Mouse (Mus musculus): ENCODE results near the gene App.
A peak's percentile ranks its signal among the peaks of the same experiment; 100 is the strongest.

Gene App

DNA sequence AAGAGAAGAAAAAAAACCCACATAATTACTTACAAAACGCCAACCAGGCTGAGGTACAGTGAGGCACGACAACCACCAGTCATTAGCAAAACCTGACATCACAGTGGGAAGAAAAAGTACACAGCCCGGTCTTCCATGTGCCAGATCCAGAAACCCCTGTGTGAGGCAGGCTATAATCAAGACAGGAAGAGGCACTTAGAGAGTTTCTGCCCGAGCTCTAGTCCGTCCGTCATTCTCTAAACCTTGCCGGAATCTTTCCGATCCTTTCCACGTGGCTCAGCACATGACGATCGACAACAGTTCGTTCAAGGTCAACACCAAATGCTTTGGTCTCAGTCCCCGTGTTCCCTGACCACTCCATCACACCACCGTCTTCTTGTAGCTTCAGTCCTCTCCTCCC, 82.6 kb downstream of the App start:
- DNase-seq (ENCODE audit: extremely low read depth, insufficient read length, low spot score): no peak

GRCm38 (mm10) chr16:85088126-85088525, 85.4 kb downstream of the App start:
- no peak for DNase-seq (ENCODE audit: extremely low read depth, insufficient read length, low spot score)

DNA sequence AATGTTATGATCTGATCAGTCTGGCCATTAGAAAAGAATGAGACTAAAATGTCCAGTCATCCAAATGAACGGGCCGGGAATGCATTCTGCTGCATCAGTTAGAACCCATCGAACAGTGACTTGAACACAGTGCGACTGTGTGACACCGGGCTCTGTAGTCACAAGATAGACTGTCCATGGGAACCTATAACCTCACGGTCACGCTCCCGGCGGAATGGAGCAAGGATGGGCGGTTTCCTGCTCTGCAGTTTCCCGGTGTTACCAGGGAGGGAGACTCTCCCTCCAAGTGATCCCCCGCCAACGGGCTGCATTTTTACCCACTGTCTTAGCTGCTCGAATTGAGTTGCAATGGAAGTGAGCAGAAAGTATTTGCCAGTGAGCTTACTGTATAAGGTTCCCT, 87.3 kb downstream of the App start:
- no peak for DNase-seq (ENCODE audit: extremely low read depth, insufficient read length, low spot score)

DNA sequence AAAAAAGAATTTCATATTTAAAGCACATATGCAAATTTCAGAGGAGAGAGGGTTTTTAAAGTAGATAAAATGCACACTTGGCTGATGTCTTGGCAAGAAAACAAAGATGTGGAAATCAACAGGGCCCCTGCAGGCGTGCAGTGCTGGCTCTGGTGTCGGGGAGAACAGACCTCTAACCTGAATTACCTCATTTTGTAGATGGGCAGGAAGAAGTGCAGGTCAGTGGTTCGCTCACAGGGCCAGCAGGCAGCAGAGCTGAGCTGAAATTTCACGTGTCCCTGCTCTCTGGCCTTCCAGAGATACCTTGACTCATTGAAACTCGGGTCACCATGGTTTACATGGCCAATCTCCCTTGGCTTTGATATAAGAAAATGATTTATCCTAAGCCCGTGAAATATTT, 87.7 kb downstream of the App start:
- DNase-seq (ENCODE audit: extremely low read depth, insufficient read length, low spot score): no peak

- no peak for DNase-seq (ENCODE audit: extremely low read depth, insufficient read length, low spot score)
Observed at GRCm38 (mm10) chr16:85084152-85084551, 89.4 kb downstream of the App start.

DNA sequence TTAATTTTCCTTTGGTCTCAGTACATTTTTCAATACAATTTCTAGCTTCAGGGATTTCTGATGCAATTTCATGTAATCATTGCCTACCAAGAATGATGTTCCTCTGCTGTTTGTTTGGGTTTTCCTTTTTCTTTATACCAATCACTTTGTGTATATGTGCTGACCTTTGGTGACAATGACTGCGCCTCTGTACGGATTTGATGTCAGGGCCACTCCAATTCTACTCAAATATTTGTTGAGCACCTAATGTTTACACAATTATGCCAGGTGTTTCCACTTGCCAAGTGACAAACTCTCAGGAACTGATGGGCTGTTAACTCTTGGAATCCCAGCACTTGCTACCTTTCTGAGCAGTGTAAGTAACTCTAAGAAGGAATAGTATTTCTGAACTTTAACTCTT, 98.2 kb downstream of the App start:
- no peak for DNase-seq (ENCODE audit: extremely low read depth, insufficient read length, low spot score)

DNA sequence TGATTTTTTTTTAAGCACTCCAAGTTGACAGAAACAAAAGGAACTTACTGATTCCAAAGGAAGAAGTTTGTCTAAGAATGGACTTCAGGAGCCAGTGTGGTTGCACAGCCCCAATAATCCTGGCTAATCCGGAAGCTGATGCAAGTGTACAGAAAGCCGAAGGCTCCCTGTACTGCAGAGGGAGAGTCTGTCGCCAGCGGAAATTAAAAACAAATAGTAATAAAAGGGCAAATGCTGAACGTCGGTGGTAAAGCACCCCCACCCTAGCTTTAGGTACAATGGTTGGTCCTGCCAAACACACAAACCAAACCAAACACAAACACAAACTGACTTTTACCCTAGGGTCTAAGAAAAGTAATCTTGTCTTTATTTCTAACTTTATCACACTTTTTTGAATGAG, 98.7 kb downstream of the App start:
- DNase-seq (ENCODE audit: extremely low read depth, insufficient read length, low spot score): no peak

- no peak for DNase-seq (ENCODE audit: extremely low read depth, insufficient read length, low spot score)
Observed at GRCm38 (mm10) chr16:85072624-85073023, 100.9 kb downstream of the App start.

GRCm38 (mm10) chr16:85071791-85072190, 101.8 kb downstream of the App start:
- no peak for DNase-seq (ENCODE audit: extremely low read depth, insufficient read length, low spot score)

GRCm38 (mm10) chr16:85071248-85071647, 102.3 kb downstream of the App start:
- DNase-seq (ENCODE audit: extremely low read depth, insufficient read length, low spot score): no peak

DNA sequence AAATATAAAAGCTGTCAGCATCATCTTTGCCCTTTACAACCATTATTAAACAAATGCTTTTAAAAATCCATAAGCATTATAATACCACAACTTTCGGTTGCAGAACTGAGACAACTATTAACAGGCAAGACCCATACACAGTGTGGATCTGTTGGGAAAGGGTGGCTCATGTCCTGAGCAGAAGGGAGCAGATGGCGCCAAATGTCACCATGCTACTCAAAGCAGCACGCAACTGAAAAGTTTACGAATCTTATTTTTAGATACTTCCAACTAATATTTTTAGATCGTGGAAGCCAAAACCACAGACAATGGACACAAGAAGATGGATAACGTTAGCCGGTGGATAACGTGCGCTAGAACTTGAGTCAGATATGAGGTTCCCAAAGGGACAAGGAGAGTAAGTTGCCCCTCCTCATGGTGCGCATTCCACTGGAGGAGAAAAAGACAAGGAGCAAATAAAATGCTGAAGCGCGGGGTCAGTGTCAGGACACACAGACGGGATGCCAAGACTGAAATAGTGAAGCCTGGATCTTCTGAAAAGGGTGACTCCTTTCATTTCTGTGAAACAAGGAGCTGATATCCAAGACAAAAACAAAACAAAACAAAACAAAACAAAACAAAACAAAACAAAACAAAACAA, 106.2 kb downstream of the App start:
- DNase-seq (ENCODE audit: extremely low read depth, insufficient read length, low spot score): no peak

GRCm38 (mm10) chr16:85066227-85066626, 107.3 kb downstream of the App start:
- DNase-seq (ENCODE audit: extremely low read depth, insufficient read length, low spot score): no peak

DNA sequence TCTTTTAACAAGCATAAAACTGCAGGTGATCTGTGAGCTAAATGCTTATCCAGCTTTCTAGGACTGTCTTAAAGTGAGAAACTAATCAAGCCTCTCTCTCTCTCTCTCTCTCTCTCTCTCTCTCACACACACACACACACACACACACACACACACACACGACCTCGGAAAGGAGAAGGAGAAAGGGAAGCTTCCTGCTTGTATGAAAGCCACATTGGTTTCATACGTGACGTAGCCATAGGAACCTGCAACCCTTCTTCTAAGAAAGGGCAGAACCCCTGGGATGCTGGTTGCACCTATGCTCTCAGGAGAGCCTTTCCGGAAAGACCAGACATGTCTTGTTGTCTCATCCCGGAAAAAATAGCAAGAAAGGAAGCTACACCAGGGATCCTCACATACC, 108.8 kb downstream of the App start:
- no peak for DNase-seq (ENCODE audit: extremely low read depth, insufficient read length, low spot score)

- DNase-seq (ENCODE audit: extremely low read depth, insufficient read length, low spot score): no peak
Observed at GRCm38 (mm10) chr16:85062732-85063131, 110.8 kb downstream of the App start.

- DNase-seq (ENCODE audit: extremely low read depth, insufficient read length, low spot score): peak; percentile 43
Observed at GRCm38 (mm10) chr16:85061725-85062124, 111.8 kb downstream of the App start.

DNA sequence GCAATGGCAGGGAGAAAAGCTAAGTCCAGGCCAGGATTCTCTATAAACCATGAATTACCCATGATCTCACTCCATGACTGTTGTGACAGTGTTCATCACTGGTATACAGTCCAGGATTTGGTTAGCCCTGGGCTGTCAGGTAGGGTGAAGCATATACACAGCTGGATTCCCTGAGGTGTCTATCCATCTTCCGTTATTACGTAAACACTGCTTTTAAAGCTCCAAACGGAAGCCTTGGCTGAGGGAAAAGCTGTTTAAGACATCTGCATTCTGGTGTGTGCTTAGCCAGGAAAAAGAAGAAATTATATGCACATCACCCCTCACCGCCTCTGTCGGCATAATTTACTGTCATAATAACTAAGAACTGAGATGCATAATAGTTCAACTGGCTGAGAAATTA, 115.4 kb downstream of the App start:
- no peak for DNase-seq (ENCODE audit: extremely low read depth, insufficient read length, low spot score)

- DNase-seq (ENCODE audit: extremely low read depth, insufficient read length, low spot score): no peak
Observed at GRCm38 (mm10) chr16:85056212-85056611, 117.4 kb downstream of the App start.

GRCm38 (mm10) chr16:85053996-85054395, 119.6 kb downstream of the App start:
- DNase-seq (ENCODE audit: extremely low read depth, insufficient read length, low spot score): no peak

- DNase-seq (ENCODE audit: extremely low read depth, insufficient read length, low spot score): no peak
Observed at GRCm38 (mm10) chr16:85047310-85047709, 126.3 kb downstream of the App start.

DNA sequence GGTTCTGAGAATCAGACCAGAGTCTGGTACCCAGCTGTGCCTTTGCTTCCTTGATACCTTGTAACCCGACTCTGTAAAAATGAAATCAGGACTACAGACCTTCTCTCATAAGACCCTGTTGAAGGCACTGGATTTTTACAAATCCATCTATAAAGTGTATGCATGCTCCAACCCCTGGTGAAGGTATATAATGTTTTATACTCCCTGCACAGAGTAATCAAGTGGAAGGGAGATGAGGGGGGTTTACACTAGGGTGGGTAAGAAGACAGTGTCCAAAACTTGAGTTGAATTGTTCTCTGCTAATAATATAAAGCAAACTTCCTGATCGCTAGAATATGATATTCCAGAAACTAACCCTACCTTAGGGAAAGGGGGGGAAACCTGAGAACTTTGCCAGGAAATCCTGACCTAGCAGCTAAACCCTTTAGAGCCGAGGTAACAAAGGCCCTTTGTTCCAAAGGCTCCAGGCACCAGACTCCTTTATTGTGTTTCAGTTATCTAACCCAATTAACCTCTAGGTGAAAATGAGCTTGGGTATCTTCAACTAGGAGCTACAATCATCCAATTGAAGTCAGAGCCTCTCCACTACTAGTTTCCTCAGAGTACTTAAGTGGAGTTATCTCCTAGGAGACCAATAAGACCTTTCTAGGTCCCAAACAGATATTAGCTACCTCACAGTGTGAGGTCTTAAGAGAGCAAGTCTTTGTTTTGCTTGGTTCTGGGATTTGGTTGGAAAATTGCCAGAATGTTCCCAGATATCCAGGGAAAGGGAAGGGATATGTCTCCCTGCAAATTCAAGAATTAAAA, 132.2 kb downstream of the App start:
- DNase-seq (ENCODE audit: extremely low read depth, insufficient read length, low spot score): no peak

GRCm38 (mm10) chr16:85038731-85039130, 134.8 kb downstream of the App start:
- no peak for DNase-seq (ENCODE audit: extremely low read depth, insufficient read length, low spot score)

DNA sequence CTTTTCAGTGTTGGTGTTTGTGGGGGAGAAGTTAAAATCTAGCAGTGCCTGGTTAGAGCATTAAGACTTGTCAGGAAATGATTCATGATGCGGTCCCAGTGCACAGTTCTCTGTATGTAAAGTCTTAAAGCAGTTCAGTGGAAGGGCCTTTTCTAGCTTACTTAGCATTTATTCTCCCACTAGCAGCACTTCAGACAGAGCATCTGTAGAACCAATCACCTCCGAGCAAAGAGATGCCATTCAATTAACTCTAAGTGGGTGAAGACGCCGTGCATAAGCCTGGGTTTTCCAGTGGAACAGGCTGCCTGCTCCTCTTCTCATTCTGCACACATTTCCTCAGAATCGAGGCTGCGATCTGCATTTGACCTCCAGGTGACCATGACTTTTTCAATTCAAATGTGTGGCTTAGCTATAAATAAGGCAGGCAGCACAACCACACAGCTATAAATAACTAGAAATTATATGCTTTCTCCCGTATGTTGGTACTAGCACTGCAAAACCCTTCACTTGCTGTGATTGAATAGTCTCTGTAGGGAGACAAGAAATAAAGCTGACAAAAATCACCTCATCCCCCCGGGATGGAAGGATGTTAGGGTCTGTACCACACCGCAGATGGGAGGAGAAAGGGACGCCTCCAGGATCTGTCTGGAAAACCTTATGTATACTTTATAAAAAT, 135.5 kb downstream of the App start:
- no peak for DNase-seq (ENCODE audit: extremely low read depth, insufficient read length, low spot score)
